Mouse (Mus musculus) thymus, adult 2 months (tissue): Measurements from ENCODE around the gene Kctd15. TPM values are rescaled to one million over a fixed set of nuclear protein-coding genes. Genes with fewer than 3 reads are reported as not detected.

Experiments
- DNase-seq: peaks from one replicate; pipeline ENCODE4 v3.0.0; 2021
- H3K27ac ChIP-seq: fragments of 200-500 bp; 2 replicates; pipeline ENCODE4 v1.5.1; 2012; ENCODE audit warnings: low read length, control low read depth; ENCODE audit not compliant: control insufficient read depth, insufficient read depth
- H3K27me3 ChIP-seq: fragments of 200-500 bp; 2 replicates; pipeline ENCODE4 v1.6.1; 2012; ENCODE audit warnings: mild to moderate bottlenecking, low read length, moderate library complexity, mixed read lengths; ENCODE audit not compliant: control insufficient read depth, insufficient read depth
- H3K36me3 ChIP-seq: fragments of 200-500 bp; 2 replicates; pipeline ENCODE4 v1.6.1; 2012; ENCODE audit warnings: mild to moderate bottlenecking, low read length, moderate library complexity; ENCODE audit not compliant: control insufficient read depth, insufficient read depth
- H3K4me1 ChIP-seq: fragments of 200-500 bp; replicated peaks from 2 replicates; pipeline ENCODE4 v1.6.1; 2012; ENCODE audit warnings: low read length; ENCODE audit not compliant: control insufficient read depth, insufficient read depth
- H3K4me3 ChIP-seq: fragments of 200-500 bp; 2 replicates; pipeline ENCODE4 v1.5.1; 2012; ENCODE audit warnings: mild to moderate bottlenecking, low read length, control low read depth, moderate library complexity; ENCODE audit not compliant: control insufficient read depth, insufficient read depth
- CTCF ChIP-seq: fragments of 200-500 bp; IDR thresholded peaks from 2 replicates; pipeline ENCODE4 v1.5.1; 2012; ENCODE audit warnings: mild to moderate bottlenecking, control low read depth, low read length, moderate library complexity, borderline replicate concordance; ENCODE audit not compliant: control insufficient read depth, poor library complexity, insufficient read depth; ENCODE audit errors: extremely low read depth
- POLR2A ChIP-seq: fragments of 200-500 bp; IDR thresholded peaks from 2 replicates; pipeline ENCODE4 v1.6.1; 2012; ENCODE audit warnings: mild to moderate bottlenecking, low read length, control low read depth, moderate library complexity; ENCODE audit not compliant: control insufficient read depth, poor library complexity, insufficient read depth; ENCODE audit errors: extremely low read depth
- WGBS: fragments of 180-500 bp; shearing (Covaris S2); methylation state at CpG from one replicate; pipeline ENCODE4 v1.1.7; 2018; 5-methylcytosine and 5-hydroxymethylcytosine counted together
- polyA plus RNA-seq: library from polyadenylated mRNA; depleted of rRNA; stranded (reverse); fragments of >200 nt; gene quantifications from 2 replicates; pipeline ENCODE4 v1.2.3, GENCODE M21; 2012

The Kctd15 gene
- polyA plus RNA-seq, 1 experiment = 14.2 TPM

DNA sequence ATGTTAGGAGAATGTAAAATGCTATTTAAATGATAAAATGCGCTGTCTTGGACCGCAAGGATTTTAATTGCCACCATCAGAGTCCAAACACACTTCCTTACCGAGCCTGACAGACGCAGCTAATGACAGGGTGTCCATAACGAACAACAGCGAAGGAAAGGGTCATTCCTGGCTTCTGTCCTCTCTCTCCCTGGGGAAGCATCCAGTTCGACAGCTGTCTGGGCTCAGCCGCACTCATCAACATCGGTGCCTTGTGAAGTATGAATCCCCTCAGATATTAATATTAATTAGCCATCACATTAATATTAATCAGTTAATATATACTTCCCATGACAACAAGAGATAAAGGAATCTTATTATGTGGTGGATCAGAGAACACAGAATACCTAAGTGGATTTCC, 38.4 kb upstream of the Kctd15 start:
- Histone ChIP-seq H3K4me3 (no peak overlapping the region), H3K4me1 (no peaks in the 10 kb centered on the region)

DNA sequence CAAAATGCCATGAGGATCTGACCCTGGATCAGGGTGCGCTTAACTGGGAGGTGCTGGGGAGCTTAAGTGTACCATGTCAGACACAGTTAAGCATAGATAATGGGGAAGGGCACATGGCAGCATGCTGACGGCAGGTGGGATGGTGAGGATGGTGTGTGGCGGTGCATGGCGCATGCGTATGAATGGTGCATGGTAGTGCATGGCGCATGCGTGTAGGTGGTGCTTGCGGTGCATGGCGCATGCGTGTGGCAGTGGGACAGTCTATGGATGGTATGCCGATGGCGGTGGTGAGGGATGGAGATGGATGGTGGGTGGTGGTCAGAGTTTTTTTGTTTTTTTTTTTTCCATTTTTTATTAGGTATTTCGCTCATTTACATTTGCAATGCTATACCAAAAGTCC, 37.4 kb upstream of the Kctd15 start:
- Histone ChIP-seq H3K27ac (no peak overlapping the region), H3K4me3 (no peak overlapping the region), H3K27me3 (no peaks in the 10 kb centered on the region), H3K4me1 (no peaks in the 10 kb centered on the region), H3K36me3 (no peaks in the 10 kb centered on the region)
- no peak for TF ChIP-seq CTCF
- TF ChIP-seq POLR2A = no peak
- DNase-seq = no peak
- 97% methylated on average over 13 of the region's 13 CpGs for WGBS

More for the DNA sequence above, 38.4 kb upstream of the Kctd15 start:
- TF ChIP-seq POLR2A (no peak), CTCF (no peak)
- 90% methylated on average over 9 of the region's 9 CpGs for WGBS
- H3K27me3 ChIP-seq = no peaks in the 10 kb centered on the region
- H3K27ac ChIP-seq = no peak overlapping the region
- DNase-seq = no peak
- H3K36me3 ChIP-seq = no peaks in the 10 kb centered on the region

GRCm38 (mm10) chr7:34693072-34693471, 36.5 kb upstream of the Kctd15 start:
- no peak for DNase-seq
- no peak overlapping the region for H3K4me3 ChIP-seq
- no peak for TF ChIP-seq CTCF
- no peak for TF ChIP-seq POLR2A
- no peaks in the 10 kb centered on the region for H3K36me3 ChIP-seq
- no peaks in the 10 kb centered on the region for H3K4me1 ChIP-seq
- no peak overlapping the region for H3K27ac ChIP-seq
- WGBS = 85% methylated on average over 4 of the region's 4 CpGs
- no peaks in the 10 kb centered on the region for H3K27me3 ChIP-seq

- H3K36me3 ChIP-seq = no peaks in the 10 kb centered on the region
- DNase-seq = no peak
- WGBS = 84% methylated on average over 13 of the region's 13 CpGs
- H3K4me1 ChIP-seq = no peaks in the 10 kb centered on the region
- no peak overlapping the region for H3K4me3 ChIP-seq
- TF ChIP-seq POLR2A (no peak), CTCF (no peak)
- no peak overlapping the region for H3K27ac ChIP-seq
- no peaks in the 10 kb centered on the region for H3K27me3 ChIP-seq
Measured at GRCm38 (mm10) chr7:34690111-34690510, 33.6 kb upstream of the Kctd15 start.

DNA sequence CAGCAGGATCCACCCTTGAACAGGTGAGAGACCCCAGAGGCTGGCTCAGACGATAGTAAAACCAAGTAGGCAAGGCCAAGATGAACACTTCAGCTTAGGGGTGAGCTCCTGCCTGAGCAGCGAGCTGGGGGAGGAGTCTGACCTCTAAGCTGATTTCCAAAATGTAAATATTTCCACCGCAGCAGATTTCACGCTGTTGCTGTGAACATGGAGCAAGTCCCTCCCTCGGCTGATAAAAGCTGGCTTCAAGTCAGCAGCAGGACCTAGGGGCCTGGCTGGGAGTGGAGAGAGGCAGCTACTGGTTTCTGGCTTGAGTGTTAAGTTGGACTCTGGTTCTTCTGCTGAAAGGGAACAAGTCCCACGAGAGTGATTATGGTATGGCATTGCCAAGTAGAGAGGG, 32.5 kb upstream of the Kctd15 start:
- H3K4me3 ChIP-seq = no peak overlapping the region
- H3K36me3 ChIP-seq = no peaks in the 10 kb centered on the region
- TF ChIP-seq CTCF (no peak), POLR2A (no peak)
- DNase-seq = no peak
- no peaks in the 10 kb centered on the region for H3K27me3 ChIP-seq
- H3K4me1 ChIP-seq = no peaks in the 10 kb centered on the region
- 36% methylated on average over 6 of the region's 6 CpGs for WGBS
- H3K27ac ChIP-seq = no peak overlapping the region

- Histone ChIP-seq H3K4me3 (no peak overlapping the region), H3K4me1 (no peaks in the 10 kb centered on the region), H3K36me3 (no peaks in the 10 kb centered on the region), H3K27me3 (no peaks in the 10 kb centered on the region), H3K27ac (no peak overlapping the region)
- no peak for TF ChIP-seq POLR2A
- TF ChIP-seq CTCF = no peak
- DNase-seq = no peak
- 41% methylated on average over 7 of the region's 7 CpGs for WGBS
Measured at GRCm38 (mm10) chr7:34685801-34686200, 29.3 kb upstream of the Kctd15 start.

GRCm38 (mm10) chr7:34685176-34685575, 28.6 kb upstream of the Kctd15 start:
- Histone ChIP-seq H3K27me3 (no peaks in the 10 kb centered on the region), H3K4me1 (no peaks in the 10 kb centered on the region), H3K27ac (no peak overlapping the region), H3K4me3 (no peak overlapping the region), H3K36me3 (no peaks in the 10 kb centered on the region)
- DNase-seq = no peak
- 77% methylated on average over 4 of the region's 4 CpGs for WGBS
- TF ChIP-seq POLR2A (no peak), CTCF (no peak)

GRCm38 (mm10) chr7:34680771-34681421, 24.4 kb upstream of the Kctd15 start:
- no peak for DNase-seq
- TF ChIP-seq POLR2A = no peak
- no peak for TF ChIP-seq CTCF
- Histone ChIP-seq H3K27ac (no peak overlapping the region), H3K4me1 (no peaks in the 10 kb centered on the region), H3K4me3 (no peak overlapping the region), H3K27me3 (no peaks in the 10 kb centered on the region), H3K36me3 (no peaks in the 10 kb centered on the region)
- WGBS = 78% methylated on average over 15 of the region's 15 CpGs
